Mouse (Mus musculus): Measurements from ENCODE around the gene Akip1.

GRCm38 (mm10) chr7:109703190-109704015 lies at the start of gene Akip1, which contains the start of gene St5:
- no peak for TF ChIP-seq CTCF (IDR thresholded peaks at IDR 0.05; ENCODE audit: low read depth, low read length)
- TF ChIP-seq GATA1 (IDR thresholded peaks at IDR 0.05; ENCODE audit: borderline replicate concordance, low read length), result no peak

Data from G1E (cell line).